Mouse (Mus musculus) erythroblast, adult 5-6 weeks (primary cell): Measurements from ENCODE around the gene Serinc5. TPM values are rescaled to one million over a fixed set of nuclear protein-coding genes. Genes with fewer than 3 reads are reported as not detected.
"Not testable (repeated sequence)": the region's sequence is repeated elsewhere in the genome, so short reads cannot be mapped to it uniquely, and the experiment has no call there.

ENCODE experiments used
- ATAC-seq: replicated peaks from 2 replicates; pipeline ENCODE4 v1.8.0; 2016; ENCODE audit warnings: moderate number of reproducible peaks, mild to moderate bottlenecking, moderate TSS enrichment, inconsistent platforms; ENCODE audit not compliant: poor library complexity, low FRiP score, severe bottlenecking
- total RNA-seq, 2 experiments: library from RNA; stranded (forward) in 1 of 2; stranded (reverse) in 1 of 2; fragments of 150-400 nt in 1 of 2; fragments of 200-764, 138-1000 nt in 1 of 2; gene quantifications; 2 replicates each; pipeline versions ENCODE4 v1.2.3 to v1.2.4; 2015 to 2017; ENCODE audit warnings: low replicate concordance in 2 of 2

Gene Serinc5
- total RNA-seq (2015; ENCODE audit: low replicate concordance) (34.7 and 41.3 TPM in 2 replicates), total RNA-seq (2017; ENCODE audit: low replicate concordance) (42.4 and 50.7 TPM in 2 replicates)

DNA sequence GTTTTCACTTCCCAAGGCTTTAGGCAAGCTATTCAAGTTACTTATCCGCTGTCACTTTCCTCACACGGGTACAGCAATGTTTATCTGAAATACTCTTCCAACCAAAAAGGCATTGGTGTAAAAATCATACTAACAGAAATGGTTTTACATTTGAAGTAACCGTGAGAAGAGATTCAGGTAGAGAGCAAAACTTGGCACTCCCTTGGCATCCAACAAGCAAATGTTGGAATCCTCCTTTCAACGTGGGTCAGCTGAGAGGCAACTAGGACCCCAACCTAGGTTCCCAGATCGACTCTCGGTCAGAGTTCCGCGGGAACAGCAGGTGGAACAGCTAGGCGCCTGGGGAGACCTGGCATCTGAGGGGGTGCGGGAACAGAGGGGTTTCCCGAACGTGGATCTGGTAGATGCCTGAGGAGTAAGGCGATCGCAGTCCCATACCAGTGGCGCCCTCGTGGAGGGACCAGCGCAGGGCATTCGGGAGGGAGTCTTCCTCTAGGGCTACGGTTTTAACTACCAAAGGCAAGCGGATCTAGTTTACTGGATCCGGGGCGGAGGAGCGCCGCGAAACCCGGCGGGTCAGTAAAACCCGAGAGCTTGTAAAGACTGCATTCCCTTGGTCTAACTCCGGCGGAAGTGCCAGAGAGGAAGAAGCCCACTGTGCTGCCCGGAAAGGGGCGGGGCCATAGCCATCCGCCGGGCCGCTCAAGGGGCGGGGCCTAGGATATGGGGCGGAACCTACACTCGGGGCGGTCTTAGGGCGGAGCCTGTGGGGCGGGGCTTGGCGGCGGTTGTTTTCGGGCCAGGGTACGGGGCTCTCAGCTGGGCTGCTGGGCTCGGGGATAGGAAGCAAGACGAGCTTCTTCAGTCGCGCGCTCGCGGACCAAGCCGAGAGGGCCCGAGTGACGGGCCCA, at the start of gene Serinc5:
Serinc5 (plus strand) TSS at position 781 of the 911 bp plus-strand sequence.
- peak; percentile 90 for ATAC-seq

- no peak for ATAC-seq
Observed at GRCm38 (mm10) chr13:92576072-92576471, 34.8 kb upstream of the Serinc5 start, which contains the start of gene Spz1. Spz1 (minus strand) TSS chr13:92576172.

DNA sequence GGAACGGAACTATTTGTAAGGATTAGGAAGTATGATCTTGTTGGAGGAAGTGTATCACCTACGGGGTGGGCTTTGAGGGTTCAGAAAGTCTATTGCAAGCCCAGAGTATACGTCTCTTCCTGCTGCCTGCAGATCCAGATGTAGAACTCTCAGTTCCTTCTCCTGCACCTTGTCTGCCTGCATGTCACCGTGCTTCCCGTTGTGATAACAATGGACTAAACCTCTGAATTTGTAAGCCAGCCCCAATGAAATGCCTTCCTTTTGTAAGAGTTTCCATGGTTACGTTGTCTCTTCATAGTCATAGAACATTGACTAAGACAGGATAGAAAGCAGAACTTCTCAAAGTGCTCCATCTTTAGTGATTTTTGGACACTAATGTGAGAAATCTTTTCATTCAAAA, 34.2 kb upstream of the Serinc5 start:
- no peak for ATAC-seq

GRCm38 (mm10) chr13:92578210-92578609, 32.7 kb upstream of the Serinc5 start:
- no peak for ATAC-seq

DNA sequence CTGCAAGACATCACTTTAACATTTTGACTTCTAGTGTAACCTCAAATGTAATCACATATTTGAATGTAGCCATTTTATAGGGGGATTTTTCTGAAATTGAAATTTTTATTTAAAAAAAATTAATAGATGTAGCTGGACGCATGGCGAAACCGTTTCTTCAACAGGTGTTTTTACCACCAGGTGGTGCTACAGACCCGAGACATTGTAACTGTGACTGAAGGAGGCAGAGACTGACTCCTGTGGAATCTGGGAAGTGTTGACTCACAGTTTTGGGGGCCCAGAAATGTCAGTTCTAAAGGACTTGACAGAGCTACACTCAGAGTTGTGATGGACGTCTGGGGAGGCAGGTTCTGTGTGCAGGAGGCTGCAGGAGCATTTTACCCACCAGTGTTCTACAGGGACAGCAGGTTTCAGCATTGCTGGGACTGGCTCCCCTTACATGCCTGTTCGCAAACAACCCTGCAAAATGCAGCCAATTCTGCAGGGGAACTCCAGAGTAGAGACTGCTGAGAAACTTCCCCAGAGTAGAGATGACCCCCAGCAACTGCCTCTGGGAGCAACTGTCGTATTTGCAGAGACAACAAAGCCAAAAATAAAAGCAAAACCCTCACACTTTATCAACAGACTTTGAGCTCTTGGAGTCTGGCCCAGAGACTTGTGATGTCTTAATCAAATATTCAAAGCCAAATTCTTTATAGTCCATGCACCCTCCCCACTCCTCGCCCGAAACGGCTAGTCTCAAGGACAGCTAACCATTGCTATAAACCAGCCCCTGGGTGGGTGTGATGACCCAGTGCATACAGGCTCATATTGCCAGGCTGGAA, 30.5 kb upstream of the Serinc5 start:
- ATAC-seq, result peak; percentile 89

- no peak for ATAC-seq
Observed at GRCm38 (mm10) chr13:92584094-92584717, 26.7 kb upstream of the Serinc5 start.

- ATAC-seq, result no peak
Observed at GRCm38 (mm10) chr13:92588704-92589103, 22.2 kb upstream of the Serinc5 start.

DNA sequence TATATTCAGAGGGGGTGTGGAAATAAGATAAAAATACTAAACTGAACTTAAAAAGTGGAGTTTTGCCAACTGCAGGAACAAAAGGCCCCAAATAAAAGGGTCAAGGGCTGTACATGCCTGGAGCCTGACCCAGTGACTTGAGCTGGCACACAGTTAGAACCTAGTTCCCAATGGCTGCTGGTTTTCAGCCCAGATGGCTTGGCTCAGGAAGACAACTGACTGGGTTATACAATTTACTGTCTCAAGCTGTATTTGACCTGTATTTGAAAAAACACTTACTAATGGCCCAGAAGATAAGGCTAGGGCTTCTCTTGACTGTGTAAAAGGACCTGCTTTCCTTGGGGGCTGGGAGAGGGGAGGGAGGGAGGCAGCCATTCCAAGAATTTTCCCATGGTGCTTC, 21.6 kb upstream of the Serinc5 start:
- no peak for ATAC-seq

DNA sequence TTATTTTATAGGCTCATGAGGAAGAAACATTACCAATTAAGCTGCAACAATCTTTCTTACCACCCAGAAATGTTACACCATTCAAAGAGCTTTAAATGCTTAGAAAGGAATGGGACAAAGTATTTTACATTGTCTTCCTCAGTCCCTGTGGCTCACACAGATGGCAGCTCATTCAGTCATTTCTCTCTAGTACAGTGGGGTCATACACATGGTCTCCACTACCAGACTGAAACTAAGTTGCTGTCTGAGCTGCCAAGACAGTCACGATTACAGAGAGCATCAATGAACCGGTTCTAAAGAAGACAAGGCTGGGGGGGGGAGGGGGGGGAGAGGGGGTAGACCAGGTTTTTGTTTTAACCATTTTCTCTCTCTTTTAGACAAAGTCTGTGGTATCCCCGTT, 19.7 kb upstream of the Serinc5 start:
- no peak for ATAC-seq

GRCm38 (mm10) chr13:92592268-92592785, 18.6 kb upstream of the Serinc5 start:
- ATAC-seq, result no peak

GRCm38 (mm10) chr13:92592786-92593635, 17.9 kb upstream of the Serinc5 start:
- peak; percentile 91 for ATAC-seq

DNA sequence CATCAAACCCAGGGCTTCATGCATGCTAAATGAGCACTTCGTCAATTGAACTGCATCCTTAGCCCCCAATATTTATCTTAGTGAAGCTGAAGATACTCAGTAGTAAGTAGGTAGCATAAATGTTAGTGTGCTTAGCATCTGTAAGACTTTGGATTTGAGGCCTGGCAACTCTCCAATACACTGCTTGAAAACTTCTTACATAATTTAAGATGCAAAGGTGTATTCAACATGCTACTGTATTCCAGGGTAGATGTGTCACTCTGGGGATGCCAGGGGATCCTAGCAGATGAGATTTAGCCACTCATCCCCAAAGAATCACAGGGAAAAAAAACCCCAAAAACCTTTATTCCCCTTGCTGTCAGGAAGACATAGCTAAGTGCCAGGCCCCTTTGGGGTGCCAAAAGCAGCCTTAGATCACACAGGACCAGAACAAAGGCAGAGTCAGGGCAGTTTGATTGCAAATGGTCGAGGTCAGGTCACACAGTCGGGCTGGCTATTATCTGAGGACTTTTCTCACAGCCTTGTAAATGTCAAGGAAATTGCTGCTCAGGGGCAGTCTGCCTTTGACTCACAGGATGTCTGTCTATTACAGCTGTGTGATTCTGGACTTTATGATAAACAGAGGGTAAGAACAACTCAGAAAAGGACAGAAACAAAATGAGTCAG, 17.0 kb upstream of the Serinc5 start:
- ATAC-seq, result no peak

- no peak for ATAC-seq
Observed at GRCm38 (mm10) chr13:92594481-92594880, 16.4 kb upstream of the Serinc5 start.

DNA sequence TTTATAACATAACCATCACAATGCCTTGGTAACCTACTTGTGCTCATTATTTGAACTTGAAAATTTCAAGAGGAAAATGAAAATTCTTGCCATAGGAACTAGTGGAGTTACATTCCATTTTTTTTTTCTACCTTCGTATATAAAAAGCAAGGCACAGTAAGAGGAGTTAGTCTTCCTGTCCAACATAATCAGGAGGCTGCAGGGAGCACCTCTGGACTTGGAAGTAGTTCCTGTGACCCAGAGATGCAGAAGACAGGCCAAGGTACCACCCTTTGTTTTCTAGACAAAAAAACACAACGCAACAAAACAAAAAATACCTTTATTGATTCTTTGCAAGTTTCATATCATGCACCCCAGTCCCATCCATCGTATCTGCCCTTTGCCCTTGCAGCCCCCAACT, 16.0 kb upstream of the Serinc5 start:
- ATAC-seq, result no peak

DNA sequence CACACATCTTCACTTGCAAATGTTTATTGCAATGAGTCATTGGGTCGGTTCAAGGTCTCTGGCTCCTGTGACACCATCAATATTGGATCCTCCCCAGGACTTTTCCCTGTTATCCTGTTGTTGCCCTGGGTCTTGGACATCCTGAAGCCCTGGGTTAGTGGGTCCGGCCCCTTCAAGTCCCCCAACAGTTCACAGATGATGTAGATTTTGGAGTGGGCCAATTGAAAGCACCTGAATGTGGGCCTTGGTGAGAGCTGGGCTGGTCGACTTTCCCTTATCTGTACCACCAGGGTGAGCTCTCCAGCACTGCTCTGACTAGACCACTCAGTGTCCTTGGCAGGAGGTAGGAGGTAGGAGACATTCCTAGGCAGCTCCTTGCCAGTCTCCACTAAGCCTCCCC, 15.5 kb upstream of the Serinc5 start:
- ATAC-seq, result peak; percentile 55

DNA sequence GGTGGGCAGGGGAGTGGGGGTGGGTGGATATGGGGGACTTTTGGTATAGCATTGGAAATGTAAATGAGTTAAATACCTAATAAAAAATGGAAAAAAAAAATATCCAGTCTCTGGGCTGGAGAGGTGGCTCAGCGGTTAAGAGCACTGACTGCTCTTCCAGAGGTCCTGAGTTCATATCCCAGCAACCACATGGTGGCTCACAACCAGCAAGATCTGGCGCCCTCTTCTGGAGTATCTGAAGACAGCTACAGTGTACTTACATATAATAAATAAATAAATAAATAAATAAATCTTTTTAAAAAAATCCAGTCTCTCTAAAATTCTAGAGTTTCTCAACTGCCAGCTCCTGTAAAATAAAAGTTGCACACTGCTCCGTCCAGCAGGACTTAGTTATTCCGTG, 5.6 kb upstream of the Serinc5 start:
- ATAC-seq, result not testable (repeated sequence)

- peak; percentile 47 for ATAC-seq
Observed at GRCm38 (mm10) chr13:92609486-92610310, 1.2 kb upstream of the Serinc5 start.
